Comparison of ENCODE assay signal across 10 mouse cellular contexts in genomic region chr6:91259440-91260120, GRCm38 (mm10). TPM values are rescaled to one million over a fixed set of nuclear protein-coding genes. Genes with fewer than 3 reads are reported as not detected.
A peak's percentile ranks its signal among the peaks of the same experiment; 100 is the strongest.
DNase-seq lines count a peak whose midpoint lies in the region; TF ChIP-seq lines count a peak whose summit lies in the region.
"Had no signal": no experiment of that assay in that cellular context is flagged by ENCODE, and none has a peak within 500 bp of the region (broad histone marks: within the 10 kb centered on the region; RNA-seq: fewer than 3 reads in every experiment).

No protein-coding gene starts in this region.

- peaks cover 0 to 27% of the 10 kb centered on the region in 2 experiments; a peak in 2 of 4 replicates for H3K36me3 ChIP-seq in MEL (ENCODE audit: control insufficient read depth in 1 of 2, insufficient read depth in 2 of 2, low read length in 2 of 2)
- H3K36me3 ChIP-seq: lung, embryonic 15.5 days; neural tube, embryonic 12.5 days had no signal

- peak overlapping the region; percentile 80 for H3K9ac ChIP-seq in MEL (ENCODE audit: control insufficient read depth, low read depth, low read length, poor library complexity, severe bottlenecking)
- H3K9ac ChIP-seq: lung, embryonic 15.5 days; neural tube, embryonic 12.5 days had no signal

- no peaks in the 10 kb centered on the region for H3K27me3 ChIP-seq in MEL (ENCODE audit: control insufficient read depth in 1 of 2, insufficient read depth in 2 of 2, low read length in 2 of 2)
- H3K27me3 ChIP-seq: lung, embryonic 15.5 days had no signal

- no peaks in the 10 kb centered on the region for H3K9me3 ChIP-seq in MEL (replicated peaks; ENCODE audit: insufficient read depth, low read length)
- H3K9me3 ChIP-seq: lung, embryonic 15.5 days; neural tube, embryonic 12.5 days had no signal

- H3K4me1 ChIP-seq in MEL (ENCODE audit: control insufficient read depth in 1 of 2, insufficient read depth in 2 of 2, low read length in 2 of 2) = peaks cover 6 to 36% of the 10 kb centered on the region in 2 experiments
- H3K4me1 ChIP-seq: lung, embryonic 15.5 days had no signal

- no peaks in the 10 kb centered on the region; the same call in 1 of the 2 replicates for H3K79me2 ChIP-seq in MEL (ENCODE audit: control insufficient read depth, insufficient read depth, low read length, poor library complexity)

- peak; percentile 65 to 87 for TF ChIP-seq EP300 in MEL (IDR thresholded peaks at IDR 0.05; ENCODE audit: low read depth in 1 of 2, low read length in 2 of 2)

- peak; percentile 49 to 74 for TF ChIP-seq POLR2A in MEL (IDR thresholded peaks at IDR 0.05; ENCODE audit: control insufficient read depth in 1 of 2, insufficient read depth in 1 of 2, low read depth in 1 of 2, low read length in 2 of 2, poor library complexity in 1 of 2)

- DNase-seq in gastrocnemius, adult 18-20 months (ENCODE audit: low spot score) = peak; percentile 35
- DNase-seq in gastrocnemius, adult 8-10 months (ENCODE audit: low spot score in 2 of 2) = no peak
- peak; percentile 86 for DNase-seq in MEL (ENCODE audit: low read depth, low spot score)
- DNase-seq in frontal cortex, postnatal 36 days (ENCODE audit: low spot score in 2 of 2) = peak; percentile 58 to 61
- DNase-seq in right cerebral cortex, adult 2 months (ENCODE audit: low spot score in 2 of 2) = peak; percentile 69
- DNase-seq in spleen, postnatal 36 days (ENCODE audit: low spot score in 2 of 2) = no peak
- DNase-seq in kidney, postnatal 36 days = no peak
- no peak for DNase-seq in urinary bladder, adult 18-20 months (ENCODE audit: low spot score in 2 of 2)

- TF ChIP-seq CTCF in MEL (IDR thresholded peaks at IDR 0.05 in 2 of 3, conservative IDR thresholded peaks at IDR 0.05 in 1 of 3; ENCODE audit: control insufficient read depth in 1 of 3, insufficient read depth in 1 of 3, low read depth in 2 of 3, low read length in 3 of 3, poor library complexity in 1 of 3, severe bottlenecking in 1 of 3) = no peak

- TF ChIP-seq RAD21 in MEL (IDR thresholded peaks at IDR 0.05; ENCODE audit: low read depth, low read length) = no peak

- peak overlapping the region; percentile 99 for H3K27ac ChIP-seq in MEL (ENCODE audit: control insufficient read depth, low read depth, low read length)
- H3K27ac ChIP-seq: lung, embryonic 15.5 days; neural tube, embryonic 12.5 days had no signal

- peak overlapping the region in 1 of 2 experiments; percentile 22; a peak in 1 of 4 replicates for H3K4me3 ChIP-seq in MEL (ENCODE audit: control insufficient read depth in 1 of 2, insufficient read depth in 1 of 2, low read depth in 2 of 2, low read length in 2 of 2)
- H3K4me3 ChIP-seq: lung, embryonic 15.5 days; neural tube, embryonic 12.5 days had no signal

TF ChIP-seq in MEL, 35 proteins besides CTCF, POLR2A, EP300 and RAD21:
- TF ChIP-seq KAT2A (conservative IDR thresholded peaks at IDR 0.05; ENCODE audit: low read depth, low read length) (no peak), CHD1 (IDR thresholded peaks at IDR 0.05; ENCODE audit: low read depth, low read length) (no peak), TCF12 (IDR thresholded peaks at IDR 0.05; ENCODE audit: low read depth, low read length) (peak; percentile 61; the same call in 1 of the 2 replicates), MEF2A (IDR thresholded peaks at IDR 0.05; ENCODE audit: extremely low read depth, insufficient replicate concordance, low read depth, low read length, poor library complexity, severe bottlenecking) (no peak), RCOR1 (IDR thresholded peaks at IDR 0.05; ENCODE audit: low read depth, low read length) (no peak), MAZ (IDR thresholded peaks at IDR 0.05; ENCODE audit: low read depth, low read length) (no peak), ZC3H11A (IDR thresholded peaks at IDR 0.05; ENCODE audit: low read depth, low read length) (no peak), USF2 (IDR thresholded peaks at IDR 0.05; ENCODE audit: borderline replicate concordance in 1 of 2, insufficient read depth in 1 of 2, low read depth in 1 of 2, low read length in 2 of 2) (no peak), GATA1 (IDR thresholded peaks at IDR 0.05; ENCODE audit: low read depth, low read length) (peak; percentile 72), ELF1 (IDR thresholded peaks at IDR 0.05; ENCODE audit: low read depth, low read length) (no peak), USF1 (IDR thresholded peaks at IDR 0.05; ENCODE audit: low read depth, low read length) (no peak), E2F4 (IDR thresholded peaks at IDR 0.05; ENCODE audit: borderline replicate concordance, low read depth, low read length) (no peak), POLR2AphosphoS5 (IDR thresholded peaks at IDR 0.05; ENCODE audit: borderline replicate concordance, low read depth, low read length) (no peak), HCFC1 (IDR thresholded peaks at IDR 0.05; ENCODE audit: low read depth, low read length) (0 out of 2 replicates have a peak, but pooled peaks have one; percentile 9), JUND (IDR thresholded peaks at IDR 0.05; ENCODE audit: low read depth, low read length) (no peak), NELFE (IDR thresholded peaks at IDR 0.05; ENCODE audit: low read depth, low read length) (peak; percentile 42), MXI1 (IDR thresholded peaks at IDR 0.05; ENCODE audit: low read depth, low read length) (peak; percentile 70), CHD2 (IDR thresholded peaks at IDR 0.05; ENCODE audit: low read length) (no peak), ZKSCAN1 (IDR thresholded peaks at IDR 0.05; ENCODE audit: low read depth, low read length) (no peak), TBP (IDR thresholded peaks at IDR 0.05; ENCODE audit: low read depth, low read length) (peak; percentile 72), SIN3A (IDR thresholded peaks at IDR 0.05; ENCODE audit: low read length) (peak; percentile 52; the same call in 1 of the 2 replicates), ZNF384 (IDR thresholded peaks at IDR 0.05; ENCODE audit: low read depth, low read length) (no peak), GABPA (IDR thresholded peaks at IDR 0.05; ENCODE audit: low read depth, low read length) (no peak), MAFK (IDR thresholded peaks at IDR 0.05; ENCODE audit: borderline replicate concordance, low read depth, low read length) (no peak), MYB (IDR thresholded peaks at IDR 0.05; ENCODE audit: low read depth, low read length) (0 out of 2 replicates have a peak, but pooled peaks have one; percentile 17), SMC3 (IDR thresholded peaks at IDR 0.05; ENCODE audit: low read depth, low read length) (no peak), NRF1 (IDR thresholded peaks at IDR 0.05; ENCODE audit: insufficient read depth, low read depth, low read length, poor library complexity, severe bottlenecking) (no peak), POLR2AphosphoS2 (IDR thresholded peaks at IDR 0.05; ENCODE audit: low read length) (peak; percentile 68; the same call in 1 of the 2 replicates), TAL1 (IDR thresholded peaks at IDR 0.05; ENCODE audit: low read length) (peak; percentile 56), ZMIZ1 (IDR thresholded peaks at IDR 0.05; ENCODE audit: low read depth, low read length) (no peak; the same call in 1 of the 2 replicates), ETS1 (IDR thresholded peaks at IDR 0.05; ENCODE audit: low read depth, low read length) (peak; percentile 65; the same call in 1 of the 2 replicates), MYC (IDR thresholded peaks at IDR 0.05; ENCODE audit: low read depth, low read length) (0 out of 2 replicates have a peak, but pooled peaks have one; percentile 23), UBTF (IDR thresholded peaks at IDR 0.05; ENCODE audit: borderline replicate concordance, insufficient read depth, low read depth, low read length) (no peak), BHLHE40 (IDR thresholded peaks at IDR 0.05; ENCODE audit: borderline replicate concordance, low read depth, low read length) (no peak), MAX (IDR thresholded peaks at IDR 0.05; ENCODE audit: low read length) (peak; percentile 52; the same call in 1 of the 2 replicates)

RNA-seq across cellular contexts. Expression of gene Fbln2, which starts 47.3 kb away (rescaled TPM):
- 10 to 100 TPM; 40.1 to 51.6 TPM for total RNA-seq in gastrocnemius, adult 18-20 months (2021)
- total RNA-seq in gastrocnemius, adult 8-10 months (2022) = 10 to 100 TPM; 27.5 to 46.3 (median 36.2) TPM
- 2.3 and 4.4 TPM in 2 replicates for total RNA-seq in MEL (2012; rRNA removed)
- polyA plus RNA-seq in MEL (2012; ENCODE audit: insufficient read depth in 1 of 2, insufficient read length in 2 of 2, low read depth in 1 of 2, low replicate concordance in 2 of 2, missing spikeins in 1 of 2) = 1 to 10 TPM in 1 of 2 experiments, not detected in 1; 1.9 TPM

Comparison
In these comparisons a context has a peak if more than half of its experiments do, and no peak if none do; other contexts are left out.
1. DNase-seq: peak in gastrocnemius, adult 18-20 months (single experiment), MEL (single experiment), frontal cortex, postnatal 36 days (2 of 2) and right cerebral cortex, adult 2 months (2 of 2); none in gastrocnemius, adult 8-10 months (0 of 2), spleen, postnatal 36 days (0 of 2), kidney, postnatal 36 days (0 of 2) and urinary bladder, adult 18-20 months (0 of 2).